Mouse (Mus musculus) cortical plate, adult 2 months (tissue): Measurements from ENCODE around the gene Tnc.

Source experiments
- CTCF ChIP-seq: fragments of 200-500 bp; IDR thresholded peaks from 2 replicates; pipeline ENCODE4 v1.5.1; 2011; ENCODE audit warnings: mild to moderate bottlenecking, control low read depth, low read length; ENCODE audit not compliant: insufficient read depth; ENCODE audit errors: extremely low read depth
- POLR2A ChIP-seq: fragments of 200-500 bp; IDR thresholded peaks from 2 replicates; pipeline ENCODE4 v1.6.1; 2011; ENCODE audit warnings: mild to moderate bottlenecking, low read length, control low read depth; ENCODE audit not compliant: insufficient read depth; ENCODE audit errors: extremely low read depth

- no peak for TF ChIP-seq CTCF
- no peak for TF ChIP-seq POLR2A
Observed at GRCm38 (mm10) chr4:64039091-64039490, 7.7 kb downstream of the Tnc start.
